Mouse (Mus musculus): ENCODE data around the gene Sgta.

DNA sequence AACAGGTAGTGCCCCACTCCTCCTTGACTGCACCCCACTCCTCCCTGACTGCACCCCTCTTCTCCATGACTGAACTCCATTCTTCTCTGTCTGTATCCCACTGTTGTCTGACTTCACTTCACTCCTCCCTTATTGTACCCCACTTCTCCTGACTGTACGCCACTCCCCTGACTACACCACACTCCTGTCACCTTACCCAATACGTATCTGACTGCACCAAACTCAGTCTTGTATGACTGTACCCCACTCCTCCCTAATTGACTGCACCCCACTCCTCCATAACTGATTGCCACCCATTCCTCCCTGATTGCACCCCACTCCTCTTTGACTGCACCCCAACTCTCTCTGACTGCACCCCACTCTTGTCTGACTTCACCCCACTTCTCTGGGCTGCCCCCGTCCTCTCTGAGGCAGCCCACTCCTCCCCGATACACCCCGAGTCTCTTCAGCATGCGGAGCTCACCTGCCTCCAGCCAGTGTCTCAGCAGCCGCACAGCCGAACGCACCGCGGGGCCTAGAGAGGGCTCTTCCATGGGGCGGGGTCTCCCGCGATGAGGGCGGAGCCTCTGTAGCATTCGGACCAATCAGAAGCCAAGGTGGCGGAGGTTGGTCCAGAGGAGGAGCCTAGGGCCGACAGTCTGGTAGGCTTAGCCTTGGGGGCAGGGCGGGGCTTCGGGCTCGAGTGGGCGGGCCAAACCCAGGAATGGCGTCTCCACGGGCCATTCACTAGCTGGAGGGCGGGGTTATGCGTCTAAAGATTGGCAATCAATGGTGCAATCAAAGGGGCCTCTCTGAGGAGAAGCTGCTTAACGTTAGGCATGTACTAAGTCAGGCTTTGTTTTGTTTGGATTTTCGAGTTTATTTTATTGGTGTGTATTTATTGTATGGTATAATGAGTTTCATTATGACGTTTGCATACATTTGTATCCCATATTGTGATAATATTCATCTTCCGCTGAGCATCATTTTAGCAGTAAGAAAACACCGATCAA is 45.3 kb downstream of the Sgta start, which contains the start of gene Gng7:
- no peak for TF ChIP-seq CTCF (IDR thresholded peaks at IDR 0.05; ENCODE audit: low read depth)
- TF ChIP-seq EP300 (IDR thresholded peaks at IDR 0.05; ENCODE audit: low read depth): no peak
